ENCODE assay signal across 10 mouse cellular contexts in genomic region chr9:64351191-64351590, GRCm38 (mm10). TPM values are rescaled to one million over a fixed set of nuclear protein-coding genes. Genes with fewer than 3 reads are reported as not detected.
DNase-seq lines count a peak whose midpoint lies in the region; ATAC-seq and TF ChIP-seq lines count a peak whose summit lies in the region.
"Had no signal": no experiment of that assay in that cellular context is flagged by ENCODE, and none has a peak within 500 bp of the region (broad histone marks: within the 10 kb centered on the region; RNA-seq: fewer than 3 reads in every experiment).

No protein-coding gene starts in this region.

- H3K4me3 ChIP-seq in limb, embryonic 11.5 days (ENCODE audit: low read depth, low read length) = no peak overlapping the region
- no peak overlapping the region for H3K4me3 ChIP-seq in limb, embryonic 10.5 days
- H3K4me3 ChIP-seq in liver, embryonic 14.5 days (ENCODE audit: insufficient read depth in 1 of 2, low read depth in 2 of 2, low read length in 2 of 2) = no peak overlapping the region
- H3K4me3 ChIP-seq in kidney, embryonic 14.5 days (ENCODE audit: low read length) = no peak overlapping the region
- H3K4me3 ChIP-seq in forebrain, embryonic 12.5 days (replicated peaks) = no peak overlapping the region
- H3K4me3 ChIP-seq: erythroblast, embryonic 14.5 days had no signal

- no peak overlapping the region for H3K9ac ChIP-seq in limb, embryonic 11.5 days (ENCODE audit: low read length)
- H3K9ac ChIP-seq in liver, embryonic 14.5 days (replicated peaks) = no peak overlapping the region
- H3K9ac ChIP-seq in kidney, embryonic 14.5 days (ENCODE audit: low read depth, low read length) = no peak overlapping the region
- H3K9ac ChIP-seq in forebrain, embryonic 12.5 days = no peak overlapping the region

- TF ChIP-seq EP300 in liver, embryonic 14.5 days (IDR thresholded peaks at IDR 0.05; ENCODE audit: low read depth) = no peak

- H3K36me3 ChIP-seq in limb, embryonic 11.5 days (ENCODE audit: control insufficient read depth, insufficient read depth, low read length) = no peaks in the 10 kb centered on the region
- no peaks in the 10 kb centered on the region for H3K36me3 ChIP-seq in limb, embryonic 10.5 days
- no peaks in the 10 kb centered on the region for H3K36me3 ChIP-seq in liver, embryonic 14.5 days (replicated peaks; ENCODE audit: control insufficient read depth, insufficient read depth, low read depth)
- H3K36me3 ChIP-seq in kidney, embryonic 14.5 days (ENCODE audit: control insufficient read depth, insufficient read depth, low read length) = no peaks in the 10 kb centered on the region
- H3K36me3 ChIP-seq in forebrain, embryonic 12.5 days (replicated peaks) = no peaks in the 10 kb centered on the region

- no peaks in the 10 kb centered on the region for H3K4me1 ChIP-seq in limb, embryonic 11.5 days (ENCODE audit: control insufficient read depth, insufficient read depth, low read length)
- H3K4me1 ChIP-seq in limb, embryonic 10.5 days = peaks cover 10% of the 10 kb centered on the region
- no peaks in the 10 kb centered on the region for H3K4me1 ChIP-seq in liver, embryonic 14.5 days (replicated peaks; ENCODE audit: control insufficient read depth in 2 of 2, insufficient read depth in 2 of 2, low read length in 1 of 2)
- no peaks in the 10 kb centered on the region for H3K4me1 ChIP-seq in kidney, embryonic 14.5 days (ENCODE audit: control insufficient read depth, insufficient read depth, low read length)
- 0 out of 2 replicates have a peak, but pooled peaks cover 3% of the 10 kb centered on the region for H3K4me1 ChIP-seq in forebrain, embryonic 12.5 days

- no peak overlapping the region for H3K27ac ChIP-seq in limb, embryonic 11.5 days (replicated peaks; ENCODE audit: low read depth, low read length)
- H3K27ac ChIP-seq in limb, embryonic 10.5 days = no peak overlapping the region
- H3K27ac ChIP-seq in liver, embryonic 14.5 days = no peak overlapping the region
- no peak overlapping the region for H3K27ac ChIP-seq in kidney, embryonic 14.5 days (ENCODE audit: low read depth, low read length)
- H3K27ac ChIP-seq in forebrain, embryonic 12.5 days = no peak overlapping the region

- ATAC-seq in limb, embryonic 11.5 days (ENCODE audit: insufficient number of reproducible peaks, low FRiP score, low TSS enrichment, low read depth) = no peak
- no peak for ATAC-seq in liver, embryonic 14.5 days (ENCODE audit: insufficient read depth)
- ATAC-seq in kidney, embryonic 14.5 days (ENCODE audit: low FRiP score, low TSS enrichment) = no peak
- no peak for ATAC-seq in forebrain, embryonic 12.5 days (ENCODE audit: low FRiP score)

- no peaks in the 10 kb centered on the region for H3K27me3 ChIP-seq in limb, embryonic 11.5 days (ENCODE audit: control insufficient read depth, insufficient read depth, low read length)
- peaks cover 4% of the 10 kb centered on the region; the same call in 1 of the 2 replicates for H3K27me3 ChIP-seq in limb, embryonic 10.5 days (ENCODE audit: low read depth, poor library complexity, severe bottlenecking)
- no peaks in the 10 kb centered on the region for H3K27me3 ChIP-seq in liver, embryonic 14.5 days (ENCODE audit: control insufficient read depth, insufficient read depth, low read length)
- H3K27me3 ChIP-seq in kidney, embryonic 14.5 days (ENCODE audit: control insufficient read depth, insufficient read depth, low read length) = no peaks in the 10 kb centered on the region
- no peaks in the 10 kb centered on the region for H3K27me3 ChIP-seq in forebrain, embryonic 12.5 days

- DNase-seq in limb, embryonic 11.5 days (ENCODE audit: low spot score) = peak; percentile 42
- no peak for DNase-seq in limb, embryonic 10.5 days (ENCODE audit: low spot score)
- peak; percentile 16 to 23 for DNase-seq in CD8-positive naive resting alpha-beta T cell, adult 2 months (ENCODE audit: low read depth in 2 of 2, low spot score in 2 of 2)
- DNase-seq in NIH3T3 (ENCODE audit: low read depth) = peak; percentile 21
- DNase-seq in liver, embryonic 14.5 days (ENCODE audit: low read depth in 3 of 3, low spot score in 3 of 3) = peak in 2 of 3 experiments; percentile 14 to 18
- DNase-seq in ovary, postnatal 10 days (ENCODE audit: low spot score) = no peak
- DNase-seq: layer of hippocampus, adult 9-11 months had no signal

- TF ChIP-seq CTCF in liver, embryonic 14.5 days (IDR thresholded peaks at IDR 0.05; ENCODE audit: low read depth) = peak; percentile 77

- H3K4me2 ChIP-seq in limb, embryonic 11.5 days (ENCODE audit: low read depth, severe bottlenecking) = no peak overlapping the region
- H3K4me2 ChIP-seq in liver, embryonic 14.5 days (ENCODE audit: low read depth) = no peak overlapping the region
- no peak overlapping the region for H3K4me2 ChIP-seq in kidney, embryonic 14.5 days (replicated peaks; ENCODE audit: low read depth, low read length)
- no peak overlapping the region for H3K4me2 ChIP-seq in forebrain, embryonic 12.5 days

- H3K9me3 ChIP-seq in limb, embryonic 11.5 days (ENCODE audit: control insufficient read depth, low read length) = no peaks in the 10 kb centered on the region
- H3K9me3 ChIP-seq in limb, embryonic 10.5 days (replicated peaks) = no peaks in the 10 kb centered on the region
- H3K9me3 ChIP-seq in liver, embryonic 14.5 days (ENCODE audit: control insufficient read depth, low read length) = no peaks in the 10 kb centered on the region
- H3K9me3 ChIP-seq in kidney, embryonic 14.5 days (ENCODE audit: control insufficient read depth, low read length) = no peaks in the 10 kb centered on the region
- H3K9me3 ChIP-seq in forebrain, embryonic 12.5 days = no peaks in the 10 kb centered on the region

- WGBS in limb, embryonic 11.5 days = 42% methylated on average over 3 of the region's 3 CpGs
- 41% methylated on average over 3 of the region's 3 CpGs for WGBS in limb, embryonic 10.5 days
- 26% methylated on average over 3 of the region's 3 CpGs for WGBS in liver, embryonic 14.5 days (ENCODE audit: insufficient replicate concordance)
- 45% methylated on average over 3 of the region's 3 CpGs for WGBS in kidney, embryonic 14.5 days
- 48% methylated on average over 3 of the region's 3 CpGs for WGBS in forebrain, embryonic 12.5 days

RNA-seq across cellular contexts. Expression of gene Dis3l, which starts 10.1 kb away (rescaled TPM):
- 23.2 and 23.6 TPM in 2 replicates for polyA plus RNA-seq in limb, embryonic 11.5 days (2014; fragmentation: Nextera tagmentation; extraction: Ambion mirVana)
- polyA plus RNA-seq in limb, embryonic 10.5 days (2016; fragmentation: Nextera tagmentation; extraction: Ambion mirVana) = 18.7 and 23.6 TPM in 2 replicates
- polyA plus RNA-seq in liver, embryonic 14.5 days (2012; rRNA removed) = 3.4 and 4.9 TPM in 2 replicates
- polyA plus RNA-seq in liver, embryonic 14.5 days (2014; fragmentation: Nextera tagmentation; extraction: Ambion mirVana) = 8.0 and 8.6 TPM in 2 replicates
- polyA plus RNA-seq in kidney, embryonic 14.5 days (2014; fragmentation: Nextera tagmentation; extraction: Ambion mirVana) = 11.9 and 24.6 TPM in 2 replicates
- polyA plus RNA-seq in forebrain, embryonic 12.5 days (2016; fragmentation: Nextera tagmentation; extraction: Ambion mirVana) = 24.8 and 24.9 TPM in 2 replicates

RNA-seq across cellular contexts. Expression of gene Megf11, which starts 34.2 kb away (rescaled TPM):
- 1.4 and 1.6 TPM in 2 replicates for polyA plus RNA-seq in limb, embryonic 11.5 days (2014; fragmentation: Nextera tagmentation; extraction: Ambion mirVana)
- polyA plus RNA-seq in limb, embryonic 10.5 days (2016; fragmentation: Nextera tagmentation; extraction: Ambion mirVana) = 1.1 and 1.7 TPM in 2 replicates
- 0.18 and 0.24 TPM in 2 replicates for polyA plus RNA-seq in liver, embryonic 14.5 days (2012; rRNA removed)
- polyA plus RNA-seq in liver, embryonic 14.5 days (2014; fragmentation: Nextera tagmentation; extraction: Ambion mirVana) = 0.11 and 0.28 TPM in 2 replicates
- 3.3 and 3.7 TPM in 2 replicates for polyA plus RNA-seq in kidney, embryonic 14.5 days (2014; fragmentation: Nextera tagmentation; extraction: Ambion mirVana)
- 3.8 and 5.2 TPM in 2 replicates for polyA plus RNA-seq in forebrain, embryonic 12.5 days (2016; fragmentation: Nextera tagmentation; extraction: Ambion mirVana)
- polyA plus RNA-seq: erythroblast, embryonic 14.5 days had no signal

Comparison
In these comparisons a context has a peak if more than half of its experiments do, and no peak if none do; other contexts are left out.
1. DNase-seq: peak in limb, embryonic 11.5 days (single experiment), CD8-positive naive resting alpha-beta T cell, adult 2 months (2 of 2), NIH3T3 (single experiment) and liver, embryonic 14.5 days (2 of 3); none in limb, embryonic 10.5 days (single experiment) and ovary, postnatal 10 days (single experiment).